Mouse (Mus musculus): ENCODE data around the gene Cacna1e. TPM values are rescaled to one million over a fixed set of nuclear protein-coding genes. Genes with fewer than 3 reads are reported as not detected.

The Cacna1e gene
- polyA plus RNA-seq, 1 experiment from 2014 or later, result 0.49 TPM

DNA sequence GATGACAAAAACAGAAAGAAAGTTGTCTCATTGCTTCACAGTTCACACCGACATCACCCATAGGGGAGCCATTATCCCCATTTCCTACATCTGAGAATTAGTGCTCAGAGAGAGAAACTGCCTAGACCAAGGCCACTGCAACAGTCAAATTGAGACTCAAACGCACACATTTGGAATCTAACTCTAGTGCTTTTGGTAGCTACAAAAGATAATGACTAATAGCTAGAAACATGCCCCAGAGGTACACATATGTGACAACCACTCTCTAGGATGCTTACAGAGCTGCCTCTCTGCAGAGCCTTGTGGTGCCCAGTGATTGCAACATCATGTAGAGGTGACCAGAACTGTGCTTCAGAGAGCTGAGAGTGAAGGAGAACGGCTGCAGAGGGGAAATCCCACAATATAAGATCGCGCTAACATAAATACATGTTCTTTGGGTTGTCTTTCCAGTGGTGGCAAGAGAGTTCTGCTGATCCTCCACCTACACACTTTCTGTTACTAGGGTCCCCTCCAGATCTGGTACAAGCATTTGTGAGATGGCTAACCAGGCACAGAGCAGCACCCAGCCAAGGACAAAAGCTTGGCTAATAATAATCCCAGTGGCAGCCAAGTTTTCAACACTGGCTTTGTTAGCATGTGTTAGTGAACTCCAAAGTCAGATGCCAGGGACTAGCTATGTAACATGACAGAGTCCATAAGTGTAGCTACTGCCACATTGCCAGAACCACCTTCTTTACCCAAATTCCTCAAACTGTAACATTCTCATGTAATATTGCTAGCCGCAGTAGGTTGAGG lies 237.9 kb downstream of the Cacna1e start:
- H3K27ac ChIP-seq (replicated peaks; ENCODE audit: low read depth, low read length), result no peak overlapping the region
- no peaks in the 10 kb centered on the region for H3K4me1 ChIP-seq (ENCODE audit: control insufficient read depth, insufficient read depth, low read length)
- no peaks in the 10 kb centered on the region for H3K27me3 ChIP-seq (ENCODE audit: control insufficient read depth, insufficient read depth, low read length)
- H3K4me3 ChIP-seq (ENCODE audit: low read depth, low read length), result no peak overlapping the region
- H3K9ac ChIP-seq (ENCODE audit: low read length), result no peak overlapping the region
- DNase-seq (ENCODE audit: low spot score), result no peak
- no peaks in the 10 kb centered on the region for H3K36me3 ChIP-seq (ENCODE audit: control insufficient read depth, insufficient read depth, low read length)
- no peak for ATAC-seq (ENCODE audit: insufficient number of reproducible peaks, low FRiP score, low TSS enrichment, low read depth)
- no peak overlapping the region for H3K4me2 ChIP-seq (ENCODE audit: low read depth, severe bottlenecking)
- 90% methylated on average over 6 of the region's 6 CpGs for WGBS
- H3K9me3 ChIP-seq (ENCODE audit: control insufficient read depth, low read length), result no peaks in the 10 kb centered on the region

DNA sequence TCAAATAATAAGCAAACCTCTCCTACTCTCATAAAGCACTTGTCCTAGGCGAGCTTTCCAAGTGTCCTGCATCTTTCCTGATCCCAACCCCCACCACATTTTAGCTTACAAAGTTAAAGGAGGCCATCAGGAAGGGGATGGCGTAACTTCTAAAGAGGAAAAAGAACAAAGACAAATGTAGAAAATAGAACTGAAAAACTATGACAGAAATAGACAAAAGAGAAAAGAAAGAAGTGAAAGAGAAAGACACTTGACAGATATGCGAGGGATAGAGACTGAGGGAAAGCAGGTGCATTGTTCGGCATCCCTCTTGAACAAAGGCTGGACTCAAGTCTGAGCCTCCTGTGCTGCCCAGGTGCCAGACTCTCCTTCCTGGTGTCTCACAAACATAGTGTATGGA lies 246.5 kb downstream of the Cacna1e start:
- H3K4me1 ChIP-seq (ENCODE audit: control insufficient read depth, insufficient read depth, low read length), result 0 out of 2 replicates have a peak, but pooled peaks cover 5% of the 10 kb centered on the region
- DNase-seq (ENCODE audit: low spot score), result no peak
- H3K9me3 ChIP-seq (ENCODE audit: control insufficient read depth, low read length), result no peaks in the 10 kb centered on the region
- H3K27ac ChIP-seq (replicated peaks; ENCODE audit: low read depth, low read length), result no peak overlapping the region
- no peak for ATAC-seq (ENCODE audit: insufficient number of reproducible peaks, low FRiP score, low TSS enrichment, low read depth)
- WGBS, result 77% methylated on average over 4 of the region's 4 CpGs
- H3K27me3 ChIP-seq (ENCODE audit: control insufficient read depth, insufficient read depth, low read length), result no peaks in the 10 kb centered on the region
- H3K36me3 ChIP-seq (ENCODE audit: control insufficient read depth, insufficient read depth, low read length), result no peaks in the 10 kb centered on the region
- no peak overlapping the region for H3K9ac ChIP-seq (ENCODE audit: low read length)
- no peak overlapping the region for H3K4me2 ChIP-seq (ENCODE audit: low read depth, severe bottlenecking)
- no peak overlapping the region for H3K4me3 ChIP-seq (ENCODE audit: low read depth, low read length)

DNA sequence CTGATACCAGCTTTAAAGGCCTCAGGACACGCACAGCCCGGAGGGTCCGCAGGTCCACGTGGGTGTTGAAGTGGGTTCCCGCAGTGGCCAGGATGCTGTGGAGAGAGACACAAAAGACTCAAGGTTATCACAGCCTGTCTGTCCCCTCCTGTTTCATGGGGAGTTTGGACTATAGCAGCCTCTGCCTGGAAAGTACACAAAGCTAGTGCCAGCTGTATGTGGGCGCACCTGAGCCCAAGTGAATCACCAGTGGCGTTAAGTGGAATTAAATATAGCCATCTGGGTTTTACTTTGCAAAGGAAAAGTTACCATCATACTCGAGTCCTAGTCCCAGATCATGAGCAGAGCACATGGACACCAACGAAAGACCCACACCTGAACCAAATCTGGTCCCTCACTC lies 248.5 kb downstream of the Cacna1e start:
- Histone ChIP-seq H3K36me3 (ENCODE audit: control insufficient read depth, insufficient read depth, low read length) (no peaks in the 10 kb centered on the region), H3K4me2 (ENCODE audit: low read depth, severe bottlenecking) (no peak overlapping the region), H3K27me3 (ENCODE audit: control insufficient read depth, insufficient read depth, low read length) (no peaks in the 10 kb centered on the region), H3K9ac (ENCODE audit: low read length) (no peak overlapping the region), H3K27ac (replicated peaks; ENCODE audit: low read depth, low read length) (no peak overlapping the region), H3K4me1 (ENCODE audit: control insufficient read depth, insufficient read depth, low read length) (0 out of 2 replicates have a peak, but pooled peaks cover 7% of the 10 kb centered on the region), H3K4me3 (ENCODE audit: low read depth, low read length) (no peak overlapping the region), H3K9me3 (ENCODE audit: control insufficient read depth, low read length) (no peaks in the 10 kb centered on the region)
- ATAC-seq (ENCODE audit: insufficient number of reproducible peaks, low FRiP score, low TSS enrichment, low read depth) (no peak), DNase-seq (ENCODE audit: low spot score) (no peak)
- WGBS, result 89% methylated on average over 9 of the region's 9 CpGs

- H3K27me3 ChIP-seq (ENCODE audit: control insufficient read depth, insufficient read depth, low read length), result no peaks in the 10 kb centered on the region
- H3K27ac ChIP-seq (replicated peaks; ENCODE audit: low read depth, low read length), result no peak overlapping the region
- 23% methylated on average over 2 of the region's 2 CpGs for WGBS
- DNase-seq (ENCODE audit: low spot score), result peak; percentile 33
- H3K9ac ChIP-seq (ENCODE audit: low read length), result no peak overlapping the region
- peak; percentile 51; the same call in 1 of the 2 replicates for ATAC-seq (ENCODE audit: insufficient number of reproducible peaks, low FRiP score, low TSS enrichment, low read depth)
- H3K4me2 ChIP-seq (ENCODE audit: low read depth, severe bottlenecking), result no peak overlapping the region
- no peaks in the 10 kb centered on the region for H3K9me3 ChIP-seq (ENCODE audit: control insufficient read depth, low read length)
- no peaks in the 10 kb centered on the region for H3K36me3 ChIP-seq (ENCODE audit: control insufficient read depth, insufficient read depth, low read length)
- 0 out of 2 replicates have a peak, but pooled peaks cover 7% of the 10 kb centered on the region for H3K4me1 ChIP-seq (ENCODE audit: control insufficient read depth, insufficient read depth, low read length)
- no peak overlapping the region for H3K4me3 ChIP-seq (ENCODE audit: low read depth, low read length)
Measured at GRCm38 (mm10) chr1:154632886-154633285, 251.4 kb downstream of the Cacna1e start.

DNA sequence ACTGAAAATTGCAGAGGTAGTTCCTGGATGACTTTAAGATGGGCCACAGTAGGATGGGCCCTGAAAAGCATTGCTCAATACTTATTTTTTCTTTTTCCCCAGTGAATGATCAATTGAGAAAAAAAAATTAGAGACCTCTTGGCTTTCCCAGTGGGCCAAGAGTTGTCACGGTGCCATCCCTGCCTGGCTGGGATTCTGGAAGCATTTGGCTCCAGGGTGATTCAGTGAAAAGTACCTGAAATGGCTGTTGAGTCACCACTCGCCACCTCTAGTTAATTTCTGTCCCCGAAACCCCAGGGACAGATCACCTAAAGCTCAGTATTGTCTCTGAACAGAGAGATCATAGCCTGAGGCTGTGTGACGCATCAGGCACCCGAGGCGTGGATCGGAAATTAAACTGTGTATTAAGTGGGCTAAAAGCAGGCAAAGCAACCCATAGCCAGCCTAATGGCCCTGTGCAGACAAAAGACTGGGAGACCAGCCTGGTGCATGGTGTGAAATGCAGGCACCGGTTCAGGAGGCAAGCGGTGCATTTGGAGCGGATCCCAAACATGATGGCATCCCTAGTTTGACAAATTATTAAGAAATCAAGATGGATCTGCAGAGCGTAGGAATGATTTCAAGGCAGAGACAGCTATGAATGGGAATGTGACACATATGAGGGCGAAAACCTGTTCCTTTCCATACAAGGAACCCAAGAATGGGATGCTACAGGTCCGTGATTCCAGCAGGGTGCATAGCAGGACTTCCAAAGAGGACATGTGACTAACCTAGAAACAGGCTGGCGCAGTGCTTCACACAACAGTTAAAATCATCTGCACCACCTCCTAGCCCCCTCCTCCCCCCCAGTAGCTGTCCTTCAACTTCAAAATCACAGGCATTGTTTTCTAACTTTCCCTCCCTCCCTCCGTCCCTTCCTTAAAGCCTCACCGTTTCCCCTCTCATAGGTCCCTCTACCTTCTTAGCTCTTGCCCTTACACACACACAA lies 261.3 kb downstream of the Cacna1e start:
- 89% methylated on average over 16 of the region's 16 CpGs for WGBS
- Histone ChIP-seq H3K4me2 (ENCODE audit: low read depth, severe bottlenecking) (no peak overlapping the region), H3K27me3 (ENCODE audit: control insufficient read depth, insufficient read depth, low read length) (no peaks in the 10 kb centered on the region), H3K9me3 (ENCODE audit: control insufficient read depth, low read length) (no peaks in the 10 kb centered on the region), H3K27ac (replicated peaks; ENCODE audit: low read depth, low read length) (no peak overlapping the region), H3K4me1 (ENCODE audit: control insufficient read depth, insufficient read depth, low read length) (no peaks in the 10 kb centered on the region), H3K4me3 (ENCODE audit: low read depth, low read length) (no peak overlapping the region), H3K9ac (ENCODE audit: low read length) (no peak overlapping the region), H3K36me3 (ENCODE audit: control insufficient read depth, insufficient read depth, low read length) (no peaks in the 10 kb centered on the region)
- ATAC-seq (ENCODE audit: insufficient number of reproducible peaks, low FRiP score, low TSS enrichment, low read depth) (no peak), DNase-seq (ENCODE audit: low spot score) (no peak)

- Histone ChIP-seq H3K36me3 (ENCODE audit: control insufficient read depth, insufficient read depth, low read length) (no peaks in the 10 kb centered on the region), H3K27me3 (ENCODE audit: control insufficient read depth, insufficient read depth, low read length) (no peaks in the 10 kb centered on the region), H3K4me2 (ENCODE audit: low read depth, severe bottlenecking) (no peak overlapping the region), H3K4me3 (ENCODE audit: low read depth, low read length) (no peak overlapping the region), H3K9me3 (ENCODE audit: control insufficient read depth, low read length) (no peaks in the 10 kb centered on the region), H3K9ac (ENCODE audit: low read length) (no peak overlapping the region), H3K4me1 (ENCODE audit: control insufficient read depth, insufficient read depth, low read length) (no peaks in the 10 kb centered on the region), H3K27ac (replicated peaks; ENCODE audit: low read depth, low read length) (no peak overlapping the region)
- ATAC-seq (ENCODE audit: insufficient number of reproducible peaks, low FRiP score, low TSS enrichment, low read depth) (no peak), DNase-seq (ENCODE audit: low spot score) (peak; percentile 23)
- 69% methylated on average over 7 of the region's 7 CpGs for WGBS
Measured at GRCm38 (mm10) chr1:154617743-154618455, 266.4 kb downstream of the Cacna1e start.

DNA sequence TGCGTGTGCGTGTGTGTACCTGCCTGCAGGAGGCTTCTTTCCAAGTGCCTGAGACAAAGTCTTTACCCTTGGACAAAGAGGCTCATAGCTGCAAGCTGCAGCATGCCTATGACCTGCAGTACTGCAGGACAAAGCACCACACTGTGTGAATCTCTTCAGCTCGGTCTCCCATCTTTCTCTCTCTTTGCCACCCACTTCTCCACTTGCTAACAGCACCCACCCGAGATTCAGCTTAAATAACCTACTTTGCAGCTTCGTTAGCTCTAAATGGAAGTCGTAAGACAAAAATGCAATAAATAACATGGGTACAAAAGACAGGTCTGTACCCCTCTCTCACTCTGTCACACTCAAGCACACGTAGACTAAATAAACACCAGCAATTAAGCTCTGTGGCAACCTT lies 268.5 kb downstream of the Cacna1e start:
- DNase-seq (ENCODE audit: low spot score), result no peak
- H3K9ac ChIP-seq (ENCODE audit: low read length), result no peak overlapping the region
- 58% methylated on average over 7 of the region's 7 CpGs for WGBS
- H3K36me3 ChIP-seq (ENCODE audit: control insufficient read depth, insufficient read depth, low read length), result no peaks in the 10 kb centered on the region
- ATAC-seq (ENCODE audit: insufficient number of reproducible peaks, low FRiP score, low TSS enrichment, low read depth), result no peak
- no peaks in the 10 kb centered on the region for H3K27me3 ChIP-seq (ENCODE audit: control insufficient read depth, insufficient read depth, low read length)
- H3K4me2 ChIP-seq (ENCODE audit: low read depth, severe bottlenecking), result no peak overlapping the region
- H3K4me3 ChIP-seq (ENCODE audit: low read depth, low read length), result no peak overlapping the region
- no peak overlapping the region for H3K27ac ChIP-seq (replicated peaks; ENCODE audit: low read depth, low read length)
- H3K9me3 ChIP-seq (ENCODE audit: control insufficient read depth, low read length), result no peaks in the 10 kb centered on the region
- no peaks in the 10 kb centered on the region for H3K4me1 ChIP-seq (ENCODE audit: control insufficient read depth, insufficient read depth, low read length)

DNA sequence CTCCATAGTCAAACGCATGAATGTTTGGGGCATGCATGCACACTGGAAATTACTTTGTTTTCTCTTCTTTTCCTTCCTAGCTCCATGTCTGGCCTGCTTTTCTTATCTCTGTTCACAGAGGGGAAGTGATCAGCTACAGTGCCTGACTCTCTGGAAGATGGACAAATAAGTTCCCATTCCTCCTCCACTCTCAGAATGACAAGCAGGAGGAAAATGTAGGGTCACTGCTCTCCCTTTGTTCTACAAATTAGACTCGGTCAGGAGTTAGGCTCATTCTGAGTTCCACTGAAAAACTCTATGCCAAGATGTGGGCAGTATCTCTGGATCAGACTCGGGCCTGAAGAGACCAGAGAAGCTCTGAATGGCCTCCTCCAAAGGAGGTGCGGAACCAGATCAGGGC lies 275.8 kb downstream of the Cacna1e start:
- Histone ChIP-seq H3K9ac (ENCODE audit: low read length) (no peak overlapping the region), H3K4me2 (ENCODE audit: low read depth, severe bottlenecking) (no peak overlapping the region), H3K4me3 (ENCODE audit: low read depth, low read length) (no peak overlapping the region), H3K36me3 (ENCODE audit: control insufficient read depth, insufficient read depth, low read length) (no peaks in the 10 kb centered on the region), H3K4me1 (ENCODE audit: control insufficient read depth, insufficient read depth, low read length) (no peaks in the 10 kb centered on the region), H3K9me3 (ENCODE audit: control insufficient read depth, low read length) (no peaks in the 10 kb centered on the region), H3K27me3 (ENCODE audit: control insufficient read depth, insufficient read depth, low read length) (no peaks in the 10 kb centered on the region), H3K27ac (replicated peaks; ENCODE audit: low read depth, low read length) (no peak overlapping the region)
- DNase-seq (ENCODE audit: low spot score) (no peak), ATAC-seq (ENCODE audit: insufficient number of reproducible peaks, low FRiP score, low TSS enrichment, low read depth) (no peak)
- WGBS, result 78% methylated on average over 4 of the region's 4 CpGs
